Mouse (Mus musculus) liver, adult 2 months (tissue): ENCODE results near the gene Arfgef2.

ENCODE experiments used
- CTCF ChIP-seq: fragments of 200-500 bp; IDR thresholded peaks from 2 replicates; pipeline ENCODE4 v1.5.1; 2011; ENCODE audit warnings: low read depth, low read length, control low read depth
- POLR2A ChIP-seq: fragments of 200-500 bp; IDR thresholded peaks from 2 replicates; pipeline ENCODE4 v1.6.1; 2011; ENCODE audit warnings: low read length, control low read depth; ENCODE audit not compliant: insufficient read depth; ENCODE audit errors: extremely low read depth

DNA sequence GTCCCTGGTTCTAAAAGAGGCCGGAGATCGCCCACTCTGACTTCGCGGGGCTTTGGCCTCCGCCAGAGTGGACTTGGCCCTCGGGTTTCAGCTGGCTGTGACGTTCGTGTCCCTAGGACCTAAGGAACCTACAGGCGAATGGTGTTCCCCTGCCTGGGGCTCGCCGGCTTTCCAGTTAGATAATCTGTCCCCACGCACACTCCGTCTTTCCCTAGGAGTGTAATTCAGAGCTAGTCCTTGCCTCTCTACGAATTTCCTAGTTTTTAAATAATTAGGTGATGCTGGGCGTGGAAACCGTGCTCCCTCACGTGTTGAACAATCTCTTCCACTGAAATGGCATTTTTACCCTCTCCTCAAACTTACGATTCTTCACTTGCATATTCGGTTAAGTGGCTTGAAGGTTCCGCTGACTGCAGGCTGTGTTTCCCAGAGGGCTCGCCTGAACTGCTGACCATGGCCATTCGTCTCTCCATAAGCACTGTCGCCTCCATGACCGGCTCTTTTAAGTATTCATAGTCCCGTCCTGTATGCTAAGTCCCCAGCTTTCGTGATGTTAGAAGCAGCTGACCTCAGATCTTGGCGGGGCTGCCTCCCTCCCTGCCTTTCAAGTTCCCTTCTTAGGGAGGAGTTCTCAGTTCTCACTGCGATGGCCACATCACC is 101.3 kb downstream of the Arfgef2 start:
- no peak for TF ChIP-seq CTCF
- TF ChIP-seq POLR2A: no peak
